Mouse (Mus musculus): ENCODE data around the gene Hc. TPM values are rescaled to one million over a fixed set of nuclear protein-coding genes. Genes with fewer than 3 reads are reported as not detected.

The Hc gene
- total RNA-seq, 2 experiments from 2014 or later: not detected

- ATAC-seq (replicated peaks; ENCODE audit: low FRiP score, low TSS enrichment, poor library complexity, severe bottlenecking): no peak
Observed at GRCm38 (mm10) chr2:35060897-35061296, 341 bp downstream of the Hc start.

GRCm38 (mm10) chr2:35060256-35060655 lies 982 bp downstream of the Hc start:
- no peak for ATAC-seq (replicated peaks; ENCODE audit: low FRiP score, low TSS enrichment, poor library complexity, severe bottlenecking)

- ATAC-seq (replicated peaks; ENCODE audit: low FRiP score, low TSS enrichment, poor library complexity, severe bottlenecking): no peak
Observed at GRCm38 (mm10) chr2:35058325-35058724, 2.9 kb downstream of the Hc start.

GRCm38 (mm10) chr2:35057243-35057642 lies 4.0 kb downstream of the Hc start:
- no peak for ATAC-seq (replicated peaks; ENCODE audit: low FRiP score, low TSS enrichment, poor library complexity, severe bottlenecking)

GRCm38 (mm10) chr2:35048851-35049250 lies 12.4 kb downstream of the Hc start:
- no peak for ATAC-seq (replicated peaks; ENCODE audit: low FRiP score, low TSS enrichment, poor library complexity, severe bottlenecking)

GRCm38 (mm10) chr2:35044956-35045355 lies 16.3 kb downstream of the Hc start:
- ATAC-seq (replicated peaks; ENCODE audit: low FRiP score, low TSS enrichment, poor library complexity, severe bottlenecking): peak; percentile 71; the same call in 1 of the 2 replicates

- ATAC-seq (replicated peaks; ENCODE audit: low FRiP score, low TSS enrichment, poor library complexity, severe bottlenecking): no peak
Observed at GRCm38 (mm10) chr2:35038580-35039375, 22.5 kb downstream of the Hc start.

GRCm38 (mm10) chr2:35024646-35025154 lies 36.5 kb downstream of the Hc start:
- no peak for ATAC-seq (replicated peaks; ENCODE audit: low FRiP score, low TSS enrichment, poor library complexity, severe bottlenecking)

- ATAC-seq (replicated peaks; ENCODE audit: low FRiP score, low TSS enrichment, poor library complexity, severe bottlenecking): no peak
Observed at GRCm38 (mm10) chr2:35021806-35022205, 39.4 kb downstream of the Hc start.

GRCm38 (mm10) chr2:35015861-35016260 lies 45.4 kb downstream of the Hc start:
- ATAC-seq (replicated peaks; ENCODE audit: low FRiP score, low TSS enrichment, poor library complexity, severe bottlenecking): no peak

GRCm38 (mm10) chr2:35011649-35012048 lies 49.6 kb downstream of the Hc start:
- no peak for ATAC-seq (replicated peaks; ENCODE audit: low FRiP score, low TSS enrichment, poor library complexity, severe bottlenecking)

- ATAC-seq (replicated peaks; ENCODE audit: low FRiP score, low TSS enrichment, poor library complexity, severe bottlenecking): no peak
Observed at GRCm38 (mm10) chr2:34998956-34999355, 62.3 kb downstream of the Hc start.

GRCm38 (mm10) chr2:34996506-34996905 lies 64.7 kb downstream of the Hc start:
- ATAC-seq (replicated peaks; ENCODE audit: low FRiP score, low TSS enrichment, poor library complexity, severe bottlenecking): no peak

- ATAC-seq (replicated peaks; ENCODE audit: low FRiP score, low TSS enrichment, poor library complexity, severe bottlenecking): no peak
Observed at GRCm38 (mm10) chr2:34993696-34994356, 67.4 kb downstream of the Hc start.

- no peak for ATAC-seq (replicated peaks; ENCODE audit: low FRiP score, low TSS enrichment, poor library complexity, severe bottlenecking)
Observed at GRCm38 (mm10) chr2:34992729-34993695, 68.2 kb downstream of the Hc start.

- no peak for ATAC-seq (replicated peaks; ENCODE audit: low FRiP score, low TSS enrichment, poor library complexity, severe bottlenecking)
Observed at GRCm38 (mm10) chr2:34991966-34992365, 69.3 kb downstream of the Hc start.

- ATAC-seq (replicated peaks; ENCODE audit: low FRiP score, low TSS enrichment, poor library complexity, severe bottlenecking): no peak
Observed at GRCm38 (mm10) chr2:34989749-34990148, 71.5 kb downstream of the Hc start.

GRCm38 (mm10) chr2:34987595-34987994 lies 73.6 kb downstream of the Hc start:
- ATAC-seq (replicated peaks; ENCODE audit: low FRiP score, low TSS enrichment, poor library complexity, severe bottlenecking): no peak

GRCm38 (mm10) chr2:34984885-34985284 lies 76.4 kb downstream of the Hc start:
- no peak for ATAC-seq (replicated peaks; ENCODE audit: low FRiP score, low TSS enrichment, poor library complexity, severe bottlenecking)
